9 mouse cellular contexts compared by ENCODE assay signal in genomic region chr2:129197197-129197596, GRCm38 (mm10). TPM values are rescaled to one million over a fixed set of nuclear protein-coding genes. Genes with fewer than 3 reads are reported as not detected.
DNase-seq lines count a peak whose midpoint lies in the region; ATAC-seq and TF ChIP-seq lines count a peak whose summit lies in the region.
"Had no signal": no experiment of that assay in that cellular context is flagged by ENCODE, and none has a peak within 500 bp of the region (broad histone marks: within the 10 kb centered on the region; RNA-seq: fewer than 3 reads in every experiment).

No protein-coding gene starts in this region.

- no peak for DNase-seq in heart, adult 8-10 months (ENCODE audit: low spot score)
- DNase-seq in forebrain, postnatal 0 days: no peak
- DNase-seq in liver, embryonic 14.5 days (ENCODE audit: low read depth in 3 of 3, low spot score in 3 of 3): no peak
- no peak for DNase-seq in yolk sac, embryonic 10.5 days (ENCODE audit: low spot score)
- no peak for DNase-seq in urinary bladder, adult 2 months (ENCODE audit: low spot score)
- DNase-seq in left cerebral cortex, adult 18-20 months (ENCODE audit: low spot score in 2 of 2): no peak
- DNase-seq: adrenal gland, postnatal 25 days had no signal

- H3K4me1 ChIP-seq in heart, embryonic 14.5 days (ENCODE audit: control insufficient read depth in 2 of 2, insufficient read depth in 2 of 2, low read length in 2 of 2): peaks cover 6 to 22% of the 10 kb centered on the region in 2 experiments
- H3K4me1 ChIP-seq in ES-Bruce4 (ENCODE audit: control insufficient read depth, insufficient read depth, low read length): peaks cover 4% of the 10 kb centered on the region
- H3K4me1 ChIP-seq in forebrain, postnatal 0 days (ENCODE audit: insufficient read depth): peaks cover 18% of the 10 kb centered on the region
- peaks cover 27 to 31% of the 10 kb centered on the region in 2 experiments for H3K4me1 ChIP-seq in liver, embryonic 14.5 days (replicated peaks; ENCODE audit: control insufficient read depth in 2 of 2, insufficient read depth in 2 of 2, low read length in 1 of 2)

- H3K27me3 ChIP-seq in heart, embryonic 14.5 days (ENCODE audit: control insufficient read depth, insufficient read depth, low read length): no peaks in the 10 kb centered on the region
- no peaks in the 10 kb centered on the region for H3K27me3 ChIP-seq in ES-Bruce4 (ENCODE audit: control insufficient read depth, insufficient read depth, low read length, poor library complexity, severe bottlenecking)
- H3K27me3 ChIP-seq in forebrain, postnatal 0 days (ENCODE audit: insufficient read depth, low read length): no peaks in the 10 kb centered on the region
- no peaks in the 10 kb centered on the region for H3K27me3 ChIP-seq in liver, embryonic 14.5 days (ENCODE audit: control insufficient read depth, insufficient read depth, low read length)

- peak overlapping the region; percentile 72 for H3K4me2 ChIP-seq in heart, embryonic 14.5 days (ENCODE audit: low read length)
- peak overlapping the region; percentile 91; the same call in 1 of the 2 replicates for H3K4me2 ChIP-seq in forebrain, postnatal 0 days (ENCODE audit: low read depth)
- peak overlapping the region; percentile 95 for H3K4me2 ChIP-seq in liver, embryonic 14.5 days (ENCODE audit: low read depth)

- H3K27ac ChIP-seq in heart, embryonic 14.5 days (replicated peaks in 1 of 2; ENCODE audit: control insufficient read depth in 1 of 2, insufficient read depth in 1 of 2, low read depth in 2 of 2, low read length in 2 of 2): no peak overlapping the region
- H3K27ac ChIP-seq in ES-Bruce4 (ENCODE audit: insufficient read depth, low read length): peak overlapping the region; percentile 59; the same call in 1 of the 2 replicates
- no peak overlapping the region for H3K27ac ChIP-seq in forebrain, postnatal 0 days (ENCODE audit: low read depth, low read length)
- no peak overlapping the region for H3K27ac ChIP-seq in liver, embryonic 14.5 days

- ATAC-seq in heart, embryonic 14.5 days (ENCODE audit: insufficient number of reproducible peaks, insufficient read depth, low FRiP score, low read depth): no peak
- no peak for ATAC-seq in forebrain, postnatal 0 days
- ATAC-seq in liver, embryonic 14.5 days (ENCODE audit: insufficient read depth): no peak

- H3K9me3 ChIP-seq in heart, embryonic 14.5 days (ENCODE audit: control insufficient read depth, low read length): no peaks in the 10 kb centered on the region
- H3K9me3 ChIP-seq in ES-Bruce4 (replicated peaks; ENCODE audit: control insufficient read depth, insufficient read depth, low read length, poor library complexity, severe bottlenecking): no peaks in the 10 kb centered on the region
- H3K9me3 ChIP-seq in forebrain, postnatal 0 days (ENCODE audit: low read length): no peaks in the 10 kb centered on the region
- no peaks in the 10 kb centered on the region for H3K9me3 ChIP-seq in liver, embryonic 14.5 days (ENCODE audit: control insufficient read depth, low read length)

- peak overlapping the region in 1 of 2 experiments; percentile 83; a peak in 1 of 4 replicates for H3K4me3 ChIP-seq in heart, embryonic 14.5 days (ENCODE audit: control insufficient read depth in 1 of 2, insufficient read depth in 1 of 2, low read depth in 1 of 2, low read length in 2 of 2)
- no peak overlapping the region for H3K4me3 ChIP-seq in ES-Bruce4 (ENCODE audit: low read depth, low read length)
- H3K4me3 ChIP-seq in forebrain, postnatal 0 days (ENCODE audit: low read depth, low read length): no peak overlapping the region
- H3K4me3 ChIP-seq in liver, embryonic 14.5 days (ENCODE audit: insufficient read depth in 1 of 2, low read depth in 2 of 2, low read length in 2 of 2): peak overlapping the region in 1 of 2 experiments; percentile 80; a peak in 2 of 4 replicates

- peaks cover 24% of the 10 kb centered on the region for H3K36me3 ChIP-seq in heart, embryonic 14.5 days (ENCODE audit: control insufficient read depth, insufficient read depth, low read length)
- peaks cover 27% of the 10 kb centered on the region for H3K36me3 ChIP-seq in ES-Bruce4 (ENCODE audit: control insufficient read depth, insufficient read depth, low read length, poor library complexity, severe bottlenecking)
- H3K36me3 ChIP-seq in forebrain, postnatal 0 days (ENCODE audit: insufficient read depth): peaks cover 5% of the 10 kb centered on the region
- peaks cover 29% of the 10 kb centered on the region for H3K36me3 ChIP-seq in liver, embryonic 14.5 days (replicated peaks; ENCODE audit: control insufficient read depth, insufficient read depth, low read depth)

- 73% methylated on average over 5 of the region's 5 CpGs for WGBS in heart, embryonic 14.5 days
- 69% methylated on average over 5 of the region's 5 CpGs for WGBS in forebrain, postnatal 0 days
- 60% methylated on average over 5 of the region's 5 CpGs for WGBS in liver, embryonic 14.5 days (ENCODE audit: insufficient replicate concordance)

- peak overlapping the region; percentile 88; the same call in 1 of the 2 replicates for H3K9ac ChIP-seq in heart, embryonic 14.5 days (ENCODE audit: low read length)
- peak overlapping the region; percentile 77; the same call in 1 of the 2 replicates for H3K9ac ChIP-seq in ES-Bruce4 (ENCODE audit: low read depth, poor library complexity, severe bottlenecking)
- H3K9ac ChIP-seq in forebrain, postnatal 0 days: no peak overlapping the region
- peak overlapping the region; percentile 84 for H3K9ac ChIP-seq in liver, embryonic 14.5 days (replicated peaks)

- TF ChIP-seq POLR2A in ES-Bruce4 (IDR thresholded peaks at IDR 0.05; ENCODE audit: insufficient read depth, low read length): no peak

- TF ChIP-seq CTCF in ES-Bruce4 (IDR thresholded peaks at IDR 0.05; ENCODE audit: low read depth, low read length): no peak
- TF ChIP-seq CTCF in forebrain, postnatal 0 days (IDR thresholded peaks at IDR 0.05; ENCODE audit: low read depth): no peak
- no peak for TF ChIP-seq CTCF in liver, embryonic 14.5 days (IDR thresholded peaks at IDR 0.05; ENCODE audit: low read depth)

- no peak for TF ChIP-seq EP300 in ES-Bruce4 (IDR thresholded peaks at IDR 0.05; ENCODE audit: insufficient read depth, low read depth, low read length)
- no peak for TF ChIP-seq EP300 in liver, embryonic 14.5 days (IDR thresholded peaks at IDR 0.05; ENCODE audit: low read depth)

RNA-seq across cellular contexts. Expression of gene Slc20a1, which starts 1.4 kb away (rescaled TPM):
- polyA plus RNA-seq in heart, embryonic 14.5 days (2014; fragmentation: Nextera tagmentation; extraction: Ambion mirVana): 21.6 and 22.0 TPM in 2 replicates
- total RNA-seq in heart, adult 8-10 months (2022): 10 to 100 TPM in 2 of 4 experiments, 1 to 10 TPM in 2; 7.6 to 13.2 (median 10.0) TPM
- polyA plus RNA-seq in ES-Bruce4 (2011; ENCODE audit: insufficient read depth, insufficient read length, low read depth, missing spikeins): 224 and 225 TPM in 2 replicates
- 68.7 and 73.5 TPM in 2 replicates for total RNA-seq in forebrain, postnatal 0 days (2014; rRNA removed)
- 27.4 and 36.5 TPM in 2 replicates for polyA plus RNA-seq in forebrain, postnatal 0 days (2015; fragmentation: Nextera tagmentation; extraction: Ambion mirVana)
- 37.7 and 50.7 TPM in 2 replicates for polyA plus RNA-seq in liver, embryonic 14.5 days (2012; rRNA removed)
- polyA plus RNA-seq in liver, embryonic 14.5 days (2014; fragmentation: Nextera tagmentation; extraction: Ambion mirVana): 42.7 and 49.2 TPM in 2 replicates
- 26.0 and 34.4 TPM in 2 replicates for polyA plus RNA-seq in urinary bladder, adult 2 months (2012; rRNA removed)
- total RNA-seq in left cerebral cortex, adult 18-20 months (2021): 100 to 1,000 TPM; 174 to 176 TPM
